Mouse (Mus musculus) ES-CJ7 (cell line): ENCODE results near the gene Egfl8.

Source experiments
- DNase-seq: peaks from one replicate; pipeline ENCODE4 v3.0.0; 2011; ENCODE audit warnings: low read depth, low spot score

Egfl8 gene

GRCm38 (mm10) chr17:34615871-34616270 is at the start of gene Egfl8:
Gene Egfl8 (minus strand): TSS chr17:34615971.
- DNase-seq: no peak

GRCm38 (mm10) chr17:34664472-34664871 is 48.7 kb upstream of the Egfl8 start:
- no peak for DNase-seq

GRCm38 (mm10) chr17:34663558-34663957 is 47.8 kb upstream of the Egfl8 start:
- DNase-seq: no peak

- DNase-seq: no peak
These were observed 47.2 kb upstream of the Egfl8 start for GRCm38 (mm10) chr17:34662978-34663377.

- DNase-seq: no peak
These were observed 46.7 kb upstream of the Egfl8 start for GRCm38 (mm10) chr17:34662468-34662867.

- no peak for DNase-seq
These were observed 45.4 kb upstream of the Egfl8 start for GRCm38 (mm10) chr17:34661121-34661591.

GRCm38 (mm10) chr17:34660259-34660820 is 44.6 kb upstream of the Egfl8 start:
- no peak for DNase-seq

GRCm38 (mm10) chr17:34659897-34660214 is 44.1 kb upstream of the Egfl8 start:
- no peak for DNase-seq

- no peak for DNase-seq
These were observed 43.6 kb upstream of the Egfl8 start for GRCm38 (mm10) chr17:34659181-34659896.

- DNase-seq: no peak
These were observed 42.8 kb upstream of the Egfl8 start for GRCm38 (mm10) chr17:34658591-34658990.

- DNase-seq: no peak
These were observed 42.4 kb upstream of the Egfl8 start for GRCm38 (mm10) chr17:34658145-34658544.

GRCm38 (mm10) chr17:34657271-34657670 is 41.5 kb upstream of the Egfl8 start:
- no peak for DNase-seq

GRCm38 (mm10) chr17:34656666-34657065 is 40.9 kb upstream of the Egfl8 start:
- no peak for DNase-seq

- DNase-seq: no peak
These were observed 39.8 kb upstream of the Egfl8 start for GRCm38 (mm10) chr17:34655581-34655991.

- DNase-seq: no peak
These were observed 39.4 kb upstream of the Egfl8 start for GRCm38 (mm10) chr17:34655160-34655559.

- DNase-seq: no peak
These were observed 38.6 kb upstream of the Egfl8 start for GRCm38 (mm10) chr17:34654392-34654791.

GRCm38 (mm10) chr17:34653746-34654285 is 38.0 kb upstream of the Egfl8 start:
- peak; percentile 64 for DNase-seq

- DNase-seq: no peak
These were observed 37.2 kb upstream of the Egfl8 start for GRCm38 (mm10) chr17:34652985-34653384.

GRCm38 (mm10) chr17:34652546-34652945 is 36.8 kb upstream of the Egfl8 start:
- DNase-seq: no peak

GRCm38 (mm10) chr17:34651507-34652221 is 35.9 kb upstream of the Egfl8 start:
- peak; percentile 56 for DNase-seq

GRCm38 (mm10) chr17:34650781-34651180 is 35.0 kb upstream of the Egfl8 start:
- no peak for DNase-seq

- no peak for DNase-seq
These were observed 33.5 kb upstream of the Egfl8 start for GRCm38 (mm10) chr17:34649106-34649864.
